Mouse (Mus musculus): ENCODE measurements around the gene Gm12789. TPM values are rescaled to one million over a fixed set of nuclear protein-coding genes. Genes with fewer than 3 reads are reported as not detected.

Gene Gm12789
- not detected for polyA plus RNA-seq (2017; shearing (Covaris generic))

DNA sequence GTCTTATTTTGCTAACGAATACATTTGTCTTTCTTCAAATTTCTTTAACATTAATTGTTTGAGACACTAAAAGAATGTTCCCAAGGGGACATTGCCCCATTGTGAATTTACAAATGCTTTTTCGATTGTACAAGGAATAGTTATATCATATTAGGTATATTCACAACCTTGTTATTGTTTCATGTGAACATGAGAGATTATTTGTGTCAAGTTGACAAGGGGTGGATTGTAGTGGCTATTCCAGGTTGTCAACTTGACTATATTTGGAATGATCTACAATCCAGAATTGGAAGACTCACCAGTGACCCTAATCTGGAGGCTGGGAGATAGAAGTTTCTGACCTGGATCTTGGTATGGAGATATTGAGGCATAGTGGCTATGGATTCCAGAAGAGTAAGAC is at the start of gene Gm12789:
Gene Gm12789, plus strand, starts transcription at position 301 of the 400 bp plus-strand sequence.

DNA sequence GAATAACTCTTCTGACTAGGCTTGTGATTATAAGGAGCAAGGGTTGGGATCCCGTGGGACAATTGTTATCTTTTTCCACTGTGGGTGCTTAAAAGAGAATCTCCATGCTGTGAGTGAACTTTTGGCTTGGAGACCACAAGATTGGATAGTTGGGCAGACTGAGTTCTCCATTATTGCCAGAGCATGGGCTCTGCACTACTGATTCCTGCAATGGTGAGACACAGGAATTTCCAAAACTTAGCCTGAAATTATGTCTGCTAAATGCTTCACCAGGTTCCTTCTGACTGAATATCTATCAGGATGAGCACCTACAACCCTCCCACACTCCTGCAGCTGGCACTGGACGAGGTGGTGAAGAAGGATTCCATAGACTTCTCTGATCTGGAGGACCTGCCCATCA is 46.3 kb upstream of the Gm12789 start, which contains the start of gene Gm12794:
Gene Gm12794, plus strand, starts transcription at position 301 of the 400 bp plus-strand sequence.

DNA sequence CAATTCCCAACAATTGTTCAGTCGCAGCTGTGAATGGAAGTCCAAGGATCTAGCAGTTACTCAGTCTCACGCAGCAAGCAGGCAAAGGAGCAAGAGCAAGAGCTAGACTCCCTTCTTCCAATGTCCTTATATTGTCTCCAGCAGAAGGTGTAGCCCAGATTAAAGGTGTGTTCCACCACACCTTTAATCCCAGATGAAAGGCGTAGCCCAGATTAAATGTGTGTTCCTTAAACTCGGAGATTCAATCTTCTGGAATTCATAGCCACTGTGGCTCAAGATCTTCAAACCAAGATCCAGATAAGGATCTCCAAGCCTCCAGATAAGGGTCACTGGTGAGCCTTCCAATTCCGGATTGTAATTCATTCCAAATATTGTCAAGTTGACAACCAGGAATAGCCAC is 5.5 kb upstream of the Gm12789 start, which contains the start of gene Gm12790:
Gene Gm12790, minus strand, starts transcription at position 101 of the 400 bp plus-strand sequence.

Other genes starting within 250 kb of the Gm12789 start
- gene B020004J07Rik, start 142.6 kb upstream of the Gm12789 start, polyA plus RNA-seq (2017; shearing (Covaris generic)): not detected
- gene C130073F10Rik, start 92.8 kb upstream of the Gm12789 start, polyA plus RNA-seq (2017; shearing (Covaris generic)): 0.43 TPM
- gene Gm12800, start 77.5 kb upstream of the Gm12789 start, polyA plus RNA-seq (2017; shearing (Covaris generic)): not detected
- not detected for gene Gm12794, start 46.2 kb upstream of the Gm12789 start, polyA plus RNA-seq (2017; shearing (Covaris generic))
- gene Gm12790, start 5.6 kb upstream of the Gm12789 start, polyA plus RNA-seq (2017; shearing (Covaris generic)): not detected
- gene Pde4b, start 100.9 kb downstream of the Gm12789 start, polyA plus RNA-seq (2017; shearing (Covaris generic)): 133 TPM

All from effector memory CD4-positive, alpha-beta T cell, adult 7 months (primary cell).